Mouse (Mus musculus) skeletal muscle tissue, adult 2 months (tissue): ENCODE results near the gene Arih2.

ENCODE experiments used
- DNase-seq: peaks from one replicate; pipeline ENCODE4 v3.0.0-alpha.2; 2012; ENCODE audit warnings: low read depth, low spot score

The Arih2 gene

DNA sequence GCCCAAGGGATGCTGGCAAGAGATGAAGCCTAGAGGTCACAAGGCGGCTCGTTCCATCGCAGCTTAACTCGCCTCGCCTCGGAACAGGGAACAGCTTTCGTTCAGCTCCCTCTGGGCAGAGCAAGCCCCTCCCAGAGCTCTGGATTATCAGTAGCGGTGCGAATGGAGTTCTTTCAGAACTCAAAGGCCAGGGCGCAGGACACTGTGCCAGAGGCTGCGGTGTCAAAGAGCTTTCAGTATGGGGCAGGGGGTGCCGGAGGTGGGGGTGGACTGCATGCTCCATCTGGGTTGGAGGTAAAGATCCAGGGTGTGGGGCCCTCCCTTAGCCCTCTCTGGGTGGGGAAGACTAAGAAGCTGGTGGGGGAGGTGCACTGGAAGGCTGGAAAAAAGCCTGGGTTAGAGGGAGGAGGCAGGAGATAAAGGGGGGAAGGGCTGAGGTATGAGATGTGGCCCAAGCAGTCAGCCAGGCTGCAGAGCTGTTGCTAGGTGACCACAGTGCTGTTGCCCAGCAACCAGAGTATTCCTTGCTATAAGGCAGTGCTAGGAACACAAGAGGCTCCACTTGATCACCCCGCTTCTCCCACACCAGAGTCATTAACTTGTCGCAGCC, 61.5 kb downstream of the Arih2 start:
- DNase-seq, result peak; percentile 77

DNA sequence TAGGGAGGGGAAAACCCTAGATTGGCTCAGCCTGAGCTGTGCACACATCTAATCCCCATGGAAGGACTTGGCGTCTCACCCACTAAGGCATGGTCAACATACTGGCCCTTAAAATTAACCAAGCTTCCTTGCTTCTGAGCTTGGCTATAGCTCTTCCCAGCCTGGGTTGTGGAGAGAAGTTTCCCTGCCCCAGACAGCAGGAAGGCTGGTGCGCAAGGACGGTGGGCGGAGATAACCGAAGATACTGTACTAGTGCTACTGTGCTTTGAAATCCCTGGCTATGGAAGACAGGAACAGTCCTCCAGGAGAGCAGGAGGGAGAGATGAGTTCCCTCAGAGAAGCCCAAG, 69.9 kb downstream of the Arih2 start:
- no peak for DNase-seq

DNA sequence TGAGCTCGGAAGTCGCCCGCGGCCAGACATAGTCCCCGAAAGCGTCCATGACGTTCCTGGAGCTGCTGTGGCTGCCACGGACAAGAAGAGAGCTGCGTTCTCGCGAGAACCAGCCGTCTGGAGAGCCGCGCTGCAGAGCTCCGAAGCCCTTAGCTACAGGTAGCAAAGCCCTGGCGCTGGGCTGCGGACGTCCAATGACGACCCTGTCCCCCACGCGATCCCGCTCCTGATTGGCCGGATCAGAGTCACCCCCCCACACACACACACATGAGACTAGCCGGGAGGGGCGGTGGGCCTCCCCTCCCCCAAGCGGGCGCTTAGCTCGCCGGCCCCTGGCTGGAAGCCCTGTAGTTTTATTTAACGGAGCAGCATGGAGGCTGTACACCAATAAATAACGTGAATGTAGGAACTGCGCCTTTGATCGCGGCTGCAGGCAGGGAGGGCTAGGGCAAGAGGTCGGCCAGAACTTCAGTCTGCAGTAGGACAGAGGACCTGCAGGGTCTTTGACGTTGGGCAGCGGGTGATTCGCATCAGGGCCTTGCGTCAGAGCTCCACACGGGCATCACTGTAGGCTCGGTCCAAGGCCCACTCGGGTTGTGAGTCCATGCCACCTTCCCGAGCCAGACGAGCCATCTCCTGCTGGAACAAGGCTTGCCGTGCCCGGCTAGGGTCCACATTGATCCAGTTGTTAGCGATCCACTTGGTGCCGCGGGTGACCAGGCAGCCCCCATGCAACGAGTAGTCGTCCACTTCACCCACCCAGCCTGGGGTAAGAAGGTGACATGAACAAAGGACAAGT, 70.4 kb downstream of the Arih2 start, which contains the start of gene Wdr6:
Gene Wdr6, minus strand, starts transcription at position 195 of the 799 bp plus-strand sequence.
- peak; percentile 97 for DNase-seq

DNA sequence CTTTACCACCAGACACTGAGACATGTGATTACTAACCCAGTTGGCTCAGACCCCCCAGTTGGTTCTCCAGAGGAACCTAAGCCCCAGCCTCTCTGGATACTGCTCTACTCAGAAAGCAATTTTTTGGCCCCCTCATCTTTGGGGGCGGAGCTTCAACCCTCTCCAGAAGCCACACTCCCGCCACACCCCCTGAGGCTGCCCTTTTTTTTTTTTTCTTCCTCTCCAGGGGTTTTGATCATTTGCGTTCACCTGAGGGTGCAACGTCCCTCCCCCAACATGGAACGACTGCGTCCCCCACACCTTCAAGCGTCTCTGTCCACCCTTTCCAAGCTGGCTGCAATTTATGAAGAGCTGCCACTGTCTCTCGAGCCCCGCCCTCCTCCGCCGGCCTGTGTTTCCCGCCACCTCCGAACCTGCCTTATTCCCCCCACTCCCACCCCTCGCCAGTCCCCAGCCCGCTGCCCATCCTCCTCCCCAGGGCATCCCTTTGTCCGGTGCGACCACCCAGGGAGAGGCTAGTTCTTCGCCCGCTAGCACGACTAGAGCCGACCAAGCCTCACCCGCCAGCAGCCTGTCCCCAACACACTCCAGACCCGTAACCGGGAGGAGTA, 71.1 kb downstream of the Arih2 start:
- DNase-seq, result no peak

DNA sequence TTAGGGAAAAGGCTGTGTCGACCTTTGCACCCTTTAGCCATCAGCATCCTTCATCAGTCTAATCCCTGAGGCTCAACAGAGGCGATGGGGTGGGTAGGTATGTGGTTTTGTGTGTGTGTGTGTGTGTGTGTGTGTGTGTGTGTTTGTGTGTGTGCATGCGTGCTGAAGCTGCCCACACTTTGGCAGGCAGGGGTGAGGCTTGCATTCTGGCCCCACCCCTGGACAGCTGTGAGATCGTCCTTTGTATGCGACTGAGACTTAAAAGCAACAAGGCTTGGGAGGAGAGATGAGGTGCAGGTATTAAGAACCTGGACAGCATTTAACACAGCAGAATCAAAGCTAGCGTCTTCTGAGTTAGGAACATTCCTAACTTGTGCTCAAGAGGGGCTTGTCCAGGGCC, 72.2 kb downstream of the Arih2 start:
- no peak for DNase-seq

DNA sequence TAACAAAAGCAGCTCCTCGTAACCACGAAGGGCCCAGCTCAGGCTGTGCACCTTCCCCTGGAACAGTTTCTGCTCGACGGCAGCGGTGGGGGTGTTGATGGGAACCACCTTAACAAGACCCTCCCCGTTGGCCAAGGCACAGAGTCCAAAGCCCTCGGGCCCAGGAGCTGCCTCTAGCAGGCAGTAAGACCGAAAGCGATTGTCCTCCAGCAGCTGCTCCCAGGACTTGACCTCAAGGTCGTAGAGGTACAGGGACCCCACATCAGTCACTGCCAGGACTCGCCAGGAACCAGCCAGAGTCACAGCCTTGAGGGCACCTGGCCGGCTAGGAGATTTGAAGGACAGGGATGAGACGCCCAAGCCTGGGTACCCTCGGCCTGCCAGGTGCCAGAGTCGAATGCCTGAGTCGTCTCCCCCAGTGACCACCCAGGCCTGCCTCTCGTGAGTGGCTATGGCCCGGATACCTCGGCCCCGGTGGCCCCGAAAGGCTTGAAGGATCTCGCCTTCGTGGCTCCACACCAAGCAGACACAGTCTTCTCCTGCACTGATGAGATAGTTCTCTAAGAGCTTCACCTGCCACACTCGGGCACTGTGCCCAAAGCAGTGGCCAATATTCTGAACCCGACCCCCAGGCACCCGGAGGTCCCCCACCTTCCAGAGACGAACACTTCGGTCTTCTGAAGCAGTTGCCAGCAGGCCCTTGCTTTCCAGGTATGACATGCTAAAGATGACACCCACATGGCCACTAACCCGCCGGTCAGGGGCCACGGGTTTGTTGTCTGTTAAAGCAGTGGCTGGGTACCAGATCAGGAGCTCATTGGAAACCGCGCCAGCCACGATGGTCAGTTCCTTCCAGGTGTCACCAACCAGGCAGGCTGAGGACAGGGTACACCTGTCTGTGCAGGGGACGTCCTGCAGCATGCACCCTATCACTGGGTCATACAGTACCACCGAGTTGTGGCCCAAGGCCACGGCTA, 73.6 kb downstream of the Arih2 start:
- DNase-seq, result no peak

DNA sequence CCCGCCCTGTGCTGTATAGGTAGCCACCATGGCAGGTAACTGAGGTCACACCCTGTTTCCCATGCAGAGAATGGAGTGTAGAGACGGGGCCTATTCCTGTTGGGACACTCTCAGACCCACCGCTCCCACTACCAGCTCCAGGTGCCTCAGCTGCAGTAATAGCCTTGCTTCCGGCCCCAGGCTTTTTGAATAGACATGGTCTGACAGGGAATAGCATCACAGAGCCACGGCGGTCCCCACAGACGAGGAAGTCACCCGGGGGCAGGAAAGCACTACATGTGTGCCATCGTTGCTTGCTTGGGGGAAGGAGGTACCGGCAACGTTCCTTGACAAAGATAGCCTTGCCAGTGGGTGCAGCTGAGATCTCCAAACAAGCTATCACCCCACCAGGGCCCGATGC, 74.3 kb downstream of the Arih2 start:
- no peak for DNase-seq

DNA sequence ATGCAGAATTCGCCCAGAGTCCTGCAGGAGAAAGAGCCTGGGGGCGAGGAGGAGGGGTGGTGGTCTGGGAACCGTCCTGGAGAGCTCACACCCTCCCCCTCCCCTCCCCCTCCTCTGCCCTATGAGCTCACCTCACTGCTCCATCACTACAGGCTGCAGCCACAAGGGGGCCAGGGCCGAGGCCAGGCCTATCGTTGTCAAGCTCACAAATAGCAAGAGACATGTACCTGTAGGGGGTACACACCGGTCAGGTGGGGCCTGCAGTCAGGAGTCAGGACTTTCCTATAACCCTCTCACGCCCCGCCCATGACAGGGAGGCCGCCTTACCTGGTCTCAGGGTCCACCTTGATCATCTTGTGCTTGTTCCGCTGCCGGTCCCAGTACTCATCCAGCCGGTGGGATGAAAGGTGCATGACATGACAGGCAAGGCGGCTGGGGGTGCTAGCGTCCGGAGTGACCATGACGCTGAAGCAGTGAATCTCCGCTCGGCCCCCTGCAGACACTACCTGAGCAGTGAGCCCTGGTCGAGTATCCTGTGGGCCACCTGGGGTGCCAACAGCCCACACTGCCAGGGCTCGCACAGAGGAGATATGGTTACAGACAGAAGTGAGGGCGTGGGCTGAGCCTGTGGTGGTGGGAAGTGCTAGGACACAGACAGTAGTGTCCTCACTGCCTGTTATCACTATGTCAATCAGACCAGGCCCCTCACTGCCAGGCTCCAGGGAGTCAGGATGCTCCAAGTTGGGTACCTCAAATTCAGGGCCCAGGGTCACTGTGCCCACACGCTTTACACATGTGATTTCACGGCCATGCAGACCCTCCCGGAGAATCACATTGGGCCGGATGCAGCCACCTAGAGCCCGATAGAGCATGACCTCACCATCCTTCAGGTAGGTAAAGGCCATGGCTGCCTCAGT, 75.2 kb downstream of the Arih2 start:
- DNase-seq, result no peak

DNA sequence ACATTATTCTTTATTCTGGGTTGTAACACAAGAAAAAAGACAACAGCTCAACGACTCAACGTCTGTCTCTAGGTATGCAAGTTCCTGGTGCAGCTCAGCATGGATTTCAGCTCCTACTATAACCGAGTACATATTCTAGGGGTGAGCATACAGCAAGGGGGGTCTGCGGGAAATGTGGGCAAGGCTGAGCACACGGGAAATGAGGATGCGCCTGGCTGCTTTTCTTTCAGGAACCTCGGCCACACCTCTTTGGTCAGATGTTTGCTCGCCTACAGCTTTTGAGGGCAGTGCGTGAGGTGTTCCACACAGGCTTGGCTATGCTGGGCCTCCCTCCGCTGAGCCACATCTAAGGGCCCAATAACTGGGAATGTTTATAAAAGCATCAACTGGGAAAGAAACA, 76.9 kb downstream of the Arih2 start:
- DNase-seq, result no peak

DNA sequence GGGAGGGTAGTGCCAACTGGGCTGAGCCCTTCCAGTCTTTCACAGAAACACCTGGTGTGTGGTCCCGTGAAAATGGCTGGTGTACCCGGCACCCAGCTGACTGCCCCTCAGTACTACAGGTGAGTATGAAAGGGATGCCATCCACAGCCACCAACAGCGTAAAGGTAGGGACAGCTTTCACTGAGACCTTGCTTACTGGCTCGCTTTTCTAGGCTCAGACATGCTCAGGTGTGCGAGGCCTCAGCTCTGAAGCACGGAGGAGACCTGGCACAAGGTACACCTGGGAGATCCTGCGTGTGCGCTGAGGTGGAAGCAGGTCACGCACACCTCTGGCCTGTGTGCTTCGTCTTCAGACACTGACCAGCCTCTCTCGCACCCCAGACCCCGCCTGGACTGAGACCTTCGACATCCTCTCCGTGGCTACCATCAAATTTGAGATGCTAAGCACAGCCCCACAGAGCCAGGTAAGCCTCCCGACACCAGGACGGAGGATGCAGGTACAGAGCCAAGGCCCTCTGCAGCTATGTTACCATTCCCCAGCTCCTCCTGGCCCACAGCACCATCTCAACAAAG, 77.7 kb downstream of the Arih2 start:
- no peak for DNase-seq

DNA sequence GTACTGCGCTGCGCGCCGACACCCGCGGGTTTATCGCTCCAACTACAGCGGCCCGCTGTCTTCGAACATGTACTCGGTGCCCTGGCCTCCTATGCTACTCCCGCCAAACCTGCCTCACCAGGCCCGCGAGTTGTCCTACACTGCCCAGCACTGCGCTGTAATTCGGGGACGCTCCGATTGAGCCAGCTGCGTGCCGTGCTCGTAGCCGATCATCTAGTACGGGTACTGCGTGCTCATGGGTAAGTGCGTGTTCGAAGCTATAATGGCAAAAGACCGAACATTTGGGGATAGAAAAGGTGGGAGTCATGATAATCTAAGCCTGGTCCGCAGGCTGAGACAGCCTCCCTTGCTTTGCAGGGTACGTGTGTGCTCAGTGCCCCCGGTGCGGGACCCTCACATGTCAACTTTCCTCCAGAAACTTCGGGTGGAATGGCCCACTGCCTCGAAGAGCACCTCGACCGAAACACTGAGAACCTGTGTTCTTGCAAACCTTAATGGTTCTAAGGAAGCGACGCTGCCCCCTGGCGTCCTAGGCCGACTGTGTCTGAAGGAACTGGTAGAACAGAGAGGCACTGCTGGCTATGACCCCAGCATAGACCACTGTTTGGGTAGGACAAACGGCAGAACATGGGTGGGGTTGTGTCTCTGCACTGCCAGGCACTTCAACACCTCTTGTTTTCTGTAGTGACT, 78.8 kb downstream of the Arih2 start:
- no peak for DNase-seq

DNA sequence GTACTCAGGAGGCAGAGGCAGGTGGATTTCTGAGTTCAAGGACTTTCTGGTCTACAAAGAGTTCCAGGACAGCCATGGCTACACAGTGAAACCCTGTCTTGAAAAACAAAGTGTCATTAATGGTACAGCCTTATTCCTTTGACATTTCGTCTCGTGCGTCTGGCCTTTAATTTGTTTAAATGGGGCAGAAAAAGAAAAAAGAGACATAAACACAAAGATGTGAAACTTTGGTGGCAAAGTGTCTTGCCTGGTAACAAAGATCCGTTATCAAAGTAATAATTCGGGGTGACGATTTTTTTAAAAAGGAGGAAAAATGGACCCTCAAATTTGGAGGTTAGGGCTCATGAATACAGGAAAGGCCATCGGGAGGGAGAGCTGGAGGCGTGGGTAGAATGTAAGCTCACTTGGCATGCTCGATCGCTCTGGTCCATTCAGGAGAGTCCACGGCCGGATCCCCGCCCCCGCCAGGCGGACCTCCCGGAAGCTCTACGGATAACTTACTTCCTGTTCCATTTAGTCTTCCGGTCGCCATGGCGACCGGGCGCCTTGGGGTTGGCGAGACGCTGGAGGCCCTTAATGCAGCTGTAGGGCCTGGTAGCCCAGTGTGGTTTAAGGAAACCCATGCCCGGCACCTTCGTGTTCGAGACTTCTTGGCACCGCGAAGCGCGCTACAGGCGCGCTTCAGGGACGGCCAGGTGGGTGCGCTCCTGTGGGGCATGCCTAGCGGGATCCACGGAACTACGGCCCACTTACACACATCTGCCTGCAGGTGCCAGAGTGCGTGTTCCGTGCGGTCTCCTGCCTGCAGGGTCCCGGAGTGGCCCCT, 79.6 kb downstream of the Arih2 start, which contains the start of gene Dalrd3:
Gene Dalrd3, plus strand, starts transcription at position 506 of the 826 bp plus-strand sequence.
- DNase-seq, result peak; percentile 89

DNA sequence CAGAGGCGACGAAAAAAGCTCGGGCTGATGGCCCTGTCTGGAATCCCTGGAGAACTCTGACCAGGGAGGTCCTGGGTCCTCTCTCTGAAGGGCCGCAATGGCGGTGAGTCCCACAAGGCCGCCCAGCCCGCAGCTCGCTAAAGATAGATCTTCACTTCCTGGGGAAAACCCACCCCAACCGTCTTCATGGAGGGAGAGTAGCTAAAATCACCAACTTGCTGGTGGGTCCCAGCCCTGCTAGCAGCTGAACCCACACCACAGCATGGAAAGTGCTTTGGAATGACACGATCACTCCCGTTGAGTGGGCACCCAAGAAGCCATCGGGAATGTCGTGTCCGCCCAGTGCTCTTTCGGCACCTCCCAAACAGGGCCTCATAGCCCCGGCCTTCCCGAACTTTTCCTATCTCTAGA, 80.7 kb downstream of the Arih2 start:
- DNase-seq, result no peak

DNA sequence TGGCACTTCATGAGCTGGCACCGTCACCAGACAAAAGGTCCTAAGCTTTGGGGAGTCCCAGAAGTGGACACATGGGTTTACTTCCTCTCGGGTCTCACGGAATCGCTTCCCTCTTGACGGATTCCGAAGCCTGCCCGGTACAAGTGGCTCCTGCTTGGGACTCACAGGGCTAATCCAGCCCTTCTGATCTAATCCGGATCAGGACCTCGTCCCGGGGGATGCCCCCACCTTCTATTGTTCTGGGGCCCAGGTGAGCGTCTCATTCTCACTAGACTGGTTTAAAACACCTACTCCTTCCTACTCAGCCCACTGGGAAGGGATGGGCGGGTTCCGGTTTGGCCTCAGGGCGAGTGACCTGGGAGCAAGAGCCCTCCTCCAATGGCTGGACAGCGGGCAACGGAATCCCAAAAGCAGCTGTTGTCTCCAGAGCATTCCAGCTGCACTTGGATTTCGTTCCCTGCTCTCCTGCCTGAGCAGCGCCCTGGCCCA, 81.2 kb downstream of the Arih2 start:
- DNase-seq, result no peak

DNA sequence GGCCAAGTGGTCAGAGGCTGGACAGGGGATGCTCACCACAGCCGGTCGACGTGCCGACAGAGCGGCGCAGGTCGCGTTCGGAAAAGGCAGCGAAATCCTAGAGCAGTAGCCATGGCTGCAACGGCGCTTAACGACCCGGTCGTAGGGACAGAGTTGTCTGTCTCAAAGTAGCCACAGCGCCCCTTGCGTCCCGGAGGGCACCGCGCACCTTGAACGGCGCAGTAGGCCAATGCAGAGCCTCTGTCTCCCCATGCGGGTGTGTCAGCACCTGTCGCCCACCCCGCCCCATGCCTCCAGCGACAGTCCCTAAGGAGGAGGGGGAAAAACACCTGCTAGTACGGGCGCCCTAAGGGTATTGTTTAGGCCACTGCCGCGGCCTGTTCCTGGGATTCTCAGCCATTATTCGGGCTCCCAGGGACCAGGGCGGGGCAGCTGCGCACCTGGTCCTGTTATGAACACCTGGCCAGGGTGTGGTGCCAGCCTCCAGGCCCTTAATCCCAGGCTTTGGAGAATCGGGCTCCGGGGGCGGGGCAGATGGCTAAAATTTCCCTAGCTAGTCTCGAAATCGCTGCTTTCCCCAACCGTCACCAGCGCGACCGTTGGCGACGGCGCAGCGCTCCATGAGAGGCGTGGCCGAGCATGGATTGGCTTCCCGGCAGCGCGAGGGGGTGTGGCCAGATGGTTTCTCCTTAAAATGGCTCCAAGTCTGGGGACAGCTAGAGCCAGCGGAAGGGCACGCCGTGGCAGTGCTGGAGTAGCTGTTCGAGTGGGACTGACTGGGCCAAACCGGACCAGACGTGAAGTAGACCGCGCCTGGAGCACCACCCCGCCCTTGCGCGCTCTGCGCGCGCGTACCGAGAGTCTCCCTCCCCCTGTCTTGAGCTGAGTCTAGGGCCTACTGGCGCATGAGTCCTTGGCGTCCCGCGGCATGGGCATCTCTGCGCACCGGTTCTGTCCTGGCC, 82.1 kb downstream of the Arih2 start, which contains the start of gene Ndufaf3:
Gene Ndufaf3, minus strand, starts transcription at position 620 of the 962 bp plus-strand sequence.
- DNase-seq, result peak; percentile 93

DNA sequence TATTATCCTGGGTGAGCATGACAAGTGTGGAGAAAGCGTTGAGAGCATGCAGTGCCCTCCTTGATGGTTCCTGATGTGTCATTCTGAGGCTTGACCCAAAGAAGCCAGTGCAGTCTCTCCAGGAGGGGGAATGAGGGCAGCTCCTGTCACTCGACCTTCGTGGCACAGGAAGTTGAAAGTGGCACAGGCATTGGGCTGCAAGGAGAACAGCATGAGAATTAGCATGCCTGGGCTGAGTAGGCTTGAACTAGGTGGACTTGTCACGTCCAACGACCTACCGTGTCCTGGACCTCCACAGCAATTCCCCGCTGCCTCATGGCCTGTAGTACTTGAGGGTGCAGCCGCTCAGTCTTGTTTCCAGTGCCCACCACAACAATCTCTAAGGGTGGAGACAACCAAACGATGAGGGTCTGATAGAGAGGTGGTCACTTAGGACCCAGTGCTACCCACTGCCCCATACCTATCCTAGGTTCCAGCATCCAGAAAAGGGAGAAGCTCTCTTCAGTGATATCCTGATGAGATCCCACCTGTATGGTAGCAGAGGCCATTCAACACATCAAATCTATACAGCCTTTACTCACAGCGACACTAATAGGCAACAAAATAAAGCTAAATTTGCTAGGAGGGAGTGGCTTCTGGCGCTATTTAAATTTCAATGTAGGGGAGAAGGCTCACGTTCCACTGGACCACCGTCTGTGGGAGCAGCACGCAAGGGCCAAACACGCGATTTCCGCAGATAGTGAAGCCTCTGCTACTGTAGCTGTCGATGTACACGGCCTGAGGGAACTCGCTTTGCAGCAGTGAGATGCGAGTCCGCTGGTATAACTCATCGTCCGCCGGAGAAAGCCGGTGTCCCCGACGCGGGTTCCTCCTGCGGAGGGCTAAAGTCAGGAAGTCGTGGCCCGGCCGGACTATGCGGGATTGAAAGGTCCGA, 83.0 kb downstream of the Arih2 start:
- DNase-seq, result no peak
